Mouse (Mus musculus) midbrain, postnatal 0 days (tissue): ENCODE results near the gene Gm26620. TPM values are rescaled to one million over a fixed set of nuclear protein-coding genes. Genes with fewer than 3 reads are reported as not detected.

Experiments
- ATAC-seq: fragments of 200-750 bp; cut with Nextera tagmentation; 2 replicates; pipeline ENCODE4 v1.8.0; 2017; ENCODE audit warnings: moderate number of reproducible peaks, mild to moderate bottlenecking, moderate TSS enrichment, moderate library complexity; ENCODE audit not compliant: low FRiP score
- DNase-seq: peaks from one replicate; pipeline ENCODE4 v3.0.0-alpha.2; 2015; ENCODE audit warnings: low spot score
- H3K27ac ChIP-seq: fragments of 300-500 bp; sonication (generic); 2 replicates; pipeline ENCODE4 v1.5.1; 2014; ENCODE audit warnings: low read depth, mild to moderate bottlenecking, low read length, mixed read lengths
- H3K27me3 ChIP-seq: fragments of 300-500 bp; sonication (generic); 2 replicates; pipeline ENCODE4 v1.6.1; 2014; ENCODE audit warnings: low read length, control low read depth, mixed read lengths; ENCODE audit not compliant: insufficient read depth
- H3K36me3 ChIP-seq: fragments of 300-500 bp; sonication (generic); 2 replicates; pipeline ENCODE4 v1.6.1; 2014; ENCODE audit warnings: low read length, control low read depth, mixed read lengths; ENCODE audit not compliant: insufficient read depth
- H3K4me1 ChIP-seq: fragments of 300-500 bp; sonication (generic); 2 replicates; pipeline ENCODE4 v1.6.1; 2014; ENCODE audit warnings: mild to moderate bottlenecking, control low read depth, antibody characterized with exemption, low read length, mixed read lengths; ENCODE audit not compliant: insufficient read depth
- H3K4me2 ChIP-seq: fragments of 300-500 bp; sonication (generic); 2 replicates; pipeline ENCODE4 v1.6.1; 2014; ENCODE audit warnings: low read depth, mild to moderate bottlenecking, low read length, mixed read lengths; ENCODE audit not compliant: poor library complexity, severe bottlenecking
- H3K4me3 ChIP-seq: fragments of 300-500 bp; sonication (generic); 2 replicates; pipeline ENCODE4 v1.5.1; 2014; ENCODE audit warnings: low read depth, mild to moderate bottlenecking, low read length, moderate library complexity
- H3K9ac ChIP-seq: fragments of 300-500 bp; sonication (generic); replicated peaks from 2 replicates; pipeline ENCODE4 v1.6.1; 2014; ENCODE audit warnings: mild to moderate bottlenecking, low read length, moderate library complexity, mixed read lengths; ENCODE audit not compliant: poor library complexity, severe bottlenecking
- H3K9me3 ChIP-seq: fragments of 300-500 bp; sonication (generic); 2 replicates; pipeline ENCODE4 v1.6.1; 2016; ENCODE audit warnings: low read length, control low read depth
- CTCF ChIP-seq: IDR thresholded peaks from 2 replicates; pipeline ENCODE4 v1.5.1; 2016; ENCODE audit warnings: antibody characterized with exemption, mild to moderate bottlenecking
- WGBS: fragments of 180-500 bp; shearing (Covaris S2); extraction: QIAGEN DNeasy Blood & Tissue Kit; methylation state at CpG from one replicate; pipeline ENCODE4 v1.1.7; 2014; 5-methylcytosine and 5-hydroxymethylcytosine counted together
- polyA plus RNA-seq: library from polyadenylated mRNA; unstranded; fragments of >200 nt; fragmentation: Nextera tagmentation; extraction: Ambion mirVana; gene quantifications from 2 replicates; pipeline ENCODE4 v1.2.1, GENCODE M21; 2015
- total RNA-seq: library from RNA; depleted of rRNA; stranded (reverse); fragments of >200 nt; gene quantifications from 2 replicates; pipeline ENCODE4 v1.2.3, GENCODE M21; 2014

The Gm26620 gene
- total and polyA plus RNA-seq, 2 experiments from 2014 or later, result 0.77 to 1.6 TPM

GRCm38 (mm10) chr1:170875676-170876075 is 9.2 kb upstream of the Gm26620 start:
- Histone ChIP-seq H3K27me3 (no peaks in the 10 kb centered on the region), H3K27ac (no peak overlapping the region), H3K9me3 (no peaks in the 10 kb centered on the region), H3K4me3 (no peak overlapping the region), H3K4me2 (no peak overlapping the region), H3K36me3 (peaks cover 20% of the 10 kb centered on the region), H3K9ac (no peak overlapping the region), H3K4me1 (no peaks in the 10 kb centered on the region)
- 87% methylated on average over 3 of the region's 3 CpGs for WGBS
- TF ChIP-seq CTCF, result no peak
- DNase-seq, result no peak
- ATAC-seq, result no peak

- DNase-seq (no peak), ATAC-seq (no peak)
- TF ChIP-seq CTCF, result no peak
- Histone ChIP-seq H3K4me2 (no peak overlapping the region), H3K9me3 (no peaks in the 10 kb centered on the region), H3K36me3 (peaks cover 20% of the 10 kb centered on the region), H3K4me1 (no peaks in the 10 kb centered on the region), H3K27me3 (no peaks in the 10 kb centered on the region), H3K27ac (no peak overlapping the region), H3K9ac (no peak overlapping the region), H3K4me3 (no peak overlapping the region)
- 97% methylated on average over 5 of the region's 5 CpGs for WGBS
Observed at GRCm38 (mm10) chr1:170876906-170877305, 8.0 kb upstream of the Gm26620 start.

GRCm38 (mm10) chr1:170882915-170883485 is 1.9 kb upstream of the Gm26620 start:
- H3K27ac ChIP-seq, result no peak overlapping the region
- no peak overlapping the region for H3K4me3 ChIP-seq
- H3K9ac ChIP-seq, result no peak overlapping the region
- H3K4me1 ChIP-seq, result no peaks in the 10 kb centered on the region
- H3K4me2 ChIP-seq, result no peak overlapping the region
- ATAC-seq (no peak), DNase-seq (no peak)
- H3K27me3 ChIP-seq, result no peaks in the 10 kb centered on the region
- H3K36me3 ChIP-seq, result peaks cover 9% of the 10 kb centered on the region
- no peaks in the 10 kb centered on the region for H3K9me3 ChIP-seq
- TF ChIP-seq CTCF, result no peak
- 88% methylated on average over 5 of the region's 5 CpGs for WGBS

GRCm38 (mm10) chr1:170884390-170884789 is 475 bp upstream of the Gm26620 start:
- Histone ChIP-seq H3K9ac (peak overlapping the region; percentile 84), H3K4me1 (no peaks in the 10 kb centered on the region), H3K36me3 (peaks cover 5% of the 10 kb centered on the region), H3K4me3 (peak overlapping the region; percentile 94), H3K27ac (no peak overlapping the region), H3K27me3 (no peaks in the 10 kb centered on the region), H3K9me3 (no peaks in the 10 kb centered on the region), H3K4me2 (peak overlapping the region; percentile 59)
- no peak for TF ChIP-seq CTCF
- WGBS, result 20% methylated on average over 8 of the region's 8 CpGs
- ATAC-seq (peak; percentile 36; the same call in 1 of the 2 replicates), DNase-seq (no peak)

GRCm38 (mm10) chr1:170886044-170886458 is 1.2 kb downstream of the Gm26620 start:
- no peak for ATAC-seq
- H3K9ac ChIP-seq, result no peak overlapping the region

GRCm38 (mm10) chr1:170889310-170889709 is 4.4 kb downstream of the Gm26620 start:
- no peak for DNase-seq
- no peak for TF ChIP-seq CTCF
- no peak overlapping the region for H3K4me2 ChIP-seq
- no peak for ATAC-seq
- no peak overlapping the region for H3K4me3 ChIP-seq
- no peaks in the 10 kb centered on the region for H3K9me3 ChIP-seq
- no peaks in the 10 kb centered on the region for H3K4me1 ChIP-seq
- 73% methylated on average over 4 of the region's 4 CpGs for WGBS
- H3K9ac ChIP-seq, result no peak overlapping the region
- no peaks in the 10 kb centered on the region for H3K36me3 ChIP-seq
- no peak overlapping the region for H3K27ac ChIP-seq
- no peaks in the 10 kb centered on the region for H3K27me3 ChIP-seq

More at GRCm38 (mm10) chr1:170886044-170886458, 1.2 kb downstream of the Gm26620 start:
- Histone ChIP-seq H3K27ac (no peak overlapping the region), H3K4me2 (peak overlapping the region; percentile 25; the same call in 1 of the 2 replicates), H3K36me3 (no peaks in the 10 kb centered on the region), H3K9me3 (no peaks in the 10 kb centered on the region), H3K4me3 (0 out of 2 replicates have a peak overlapping the region, but pooled peaks have one; percentile 94), H3K4me1 (no peaks in the 10 kb centered on the region), H3K27me3 (no peaks in the 10 kb centered on the region)
- no peak for TF ChIP-seq CTCF
- 56% methylated on average over 6 of the region's 6 CpGs for WGBS
- DNase-seq, result no peak
